Comparison of ENCODE assay signal across 9 mouse cellular contexts in the genomic region with DNA sequence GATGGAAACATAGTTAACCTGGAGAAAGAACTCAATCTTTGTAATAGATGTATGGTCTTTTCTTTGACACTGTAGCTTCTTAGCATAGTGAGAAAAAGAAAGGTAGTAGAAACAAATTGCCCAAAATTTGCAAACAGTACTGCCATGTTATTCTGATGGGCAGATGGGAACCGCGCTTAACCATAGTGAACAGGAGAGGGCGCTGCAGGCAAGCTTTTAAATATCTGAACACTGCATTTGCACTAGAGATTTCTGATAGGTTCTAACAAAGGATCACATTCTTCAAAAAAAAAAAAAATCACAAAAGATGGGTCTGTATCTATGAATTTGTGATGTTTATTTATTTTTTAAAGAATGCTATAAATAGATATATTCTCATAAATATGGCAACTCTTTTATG. TPM values are rescaled to one million over a fixed set of nuclear protein-coding genes. Genes with fewer than 3 reads are reported as not detected.
A peak's percentile ranks its signal among the peaks of the same experiment; 100 is the strongest.
DNase-seq lines count a peak whose midpoint lies in the region; ATAC-seq and TF ChIP-seq lines count a peak whose summit lies in the region.
"Had no signal": no experiment of that assay in that cellular context is flagged by ENCODE, and none has a peak within 500 bp of the region (broad histone marks: within the 10 kb centered on the region; RNA-seq: fewer than 3 reads in every experiment).

No protein-coding gene starts in this region.

- H3K4me2 ChIP-seq in lung, postnatal 0 days (replicated peaks; ENCODE audit: low read depth, low read length), result no peak overlapping the region

- TF ChIP-seq EP300 in lung, postnatal 0 days (IDR thresholded peaks at IDR 0.05), result no peak

- TF ChIP-seq CTCF in layer of hippocampus, adult 2 months (conservative IDR thresholded peaks at IDR 0.05), result peak; percentile 92
- TF ChIP-seq CTCF in lung, postnatal 0 days (IDR thresholded peaks at IDR 0.05), result peak; percentile 85

- no peak overlapping the region for H3K27ac ChIP-seq in layer of hippocampus, adult 2 months
- 0 out of 2 replicates have a peak overlapping the region, but pooled peaks have one; percentile 1 for H3K27ac ChIP-seq in lung, postnatal 0 days (ENCODE audit: low read length)

- no peaks in the 10 kb centered on the region for H3K9me3 ChIP-seq in lung, postnatal 0 days (ENCODE audit: low read length)
- H3K9me3 ChIP-seq: megakaryocyte, embryonic 14.5 days had no signal

- peak; percentile 97 for ATAC-seq in common myeloid progenitor, adult 5-6 weeks (replicated peaks; ENCODE audit: low read depth, poor library complexity, severe bottlenecking)
- ATAC-seq in lung, postnatal 0 days, result peak; percentile 71

- H3K27me3 ChIP-seq in lung, postnatal 0 days (replicated peaks; ENCODE audit: insufficient read depth, low read length), result no peaks in the 10 kb centered on the region
- H3K27me3 ChIP-seq: megakaryocyte, embryonic 14.5 days had no signal

- H3K4me3 ChIP-seq in layer of hippocampus, adult 2 months, result no peak overlapping the region
- no peak overlapping the region for H3K4me3 ChIP-seq in lung, postnatal 0 days (ENCODE audit: low read depth, low read length)
- H3K4me3 ChIP-seq: megakaryocyte, embryonic 14.5 days had no signal

- H3K4me1 ChIP-seq in lung, postnatal 0 days (ENCODE audit: insufficient read depth, low read depth, low read length), result no peaks in the 10 kb centered on the region

- peak; percentile 39 for DNase-seq in heart, adult 8-10 months (ENCODE audit: low spot score)
- no peak for DNase-seq in heart, postnatal 25 days (ENCODE audit: low spot score)
- DNase-seq in Muller cell, postnatal 12 days (ENCODE audit: inconsistent ontology term), result peak; percentile 19
- DNase-seq in gastrocnemius, postnatal 14 days, result peak; percentile 35
- DNase-seq in layer of hippocampus, adult 2 months (ENCODE audit: low spot score in 2 of 2), result peak; percentile 30 to 78
- peak; percentile 82 for DNase-seq in lung, postnatal 0 days (ENCODE audit: low spot score)
- peak; percentile 81 to 86 for DNase-seq in right cerebral cortex, adult 2 months (ENCODE audit: low spot score in 2 of 2)

- H3K9ac ChIP-seq in lung, postnatal 0 days (replicated peaks; ENCODE audit: low read depth), result no peak overlapping the region

- intact Hi-C loops in heart, postnatal 25 days (cut with DNase I), result loop anchor here (5.0 kb wide), 1 partner anchor 422 kb away; no protein-coding TSS in a partner anchor
- intact Hi-C loops in gastrocnemius, postnatal 14 days (cut with DNase I; ENCODE audit: low total_unique reads), result loop anchor here (10.0 kb wide), 1 partner anchor 339 kb away; a partner anchor contains a TSS

- H3K36me3 ChIP-seq in lung, postnatal 0 days (ENCODE audit: insufficient read depth, low read length), result no peaks in the 10 kb centered on the region

- 2% methylated on average over 3 of the region's 3 CpGs for WGBS in lung, postnatal 0 days

RNA-seq across cellular contexts. Expression of a gene that starts 8.2 kb away (rescaled TPM):
- 10 to 100 TPM; 34.2 to 43.1 (median 38.1) TPM for total RNA-seq in heart, adult 8-10 months (2022)
- 10 to 100 TPM; 32.9 to 34.1 TPM for total RNA-seq in heart, postnatal 25 days (2021)
- total RNA-seq in common myeloid progenitor, adult 5-6 weeks (2017), result 44.4 and 63.6 TPM in 2 replicates
- 10 to 100 TPM; 24.5 to 31.5 TPM for total RNA-seq in gastrocnemius, postnatal 14 days (2021)
- 10 to 100 TPM; 40.4 to 40.5 TPM for total RNA-seq in layer of hippocampus, adult 2 months (2021)
- polyA plus RNA-seq in lung, postnatal 0 days (2015; fragmentation: Nextera tagmentation; extraction: Ambion mirVana), result 56.0 and 56.5 TPM in 2 replicates

RNA-seq across cellular contexts. Expression of a gene that starts 58.3 kb away (rescaled TPM):
- total RNA-seq in heart, adult 8-10 months (2022), result 1 to 10 TPM; 1.1 to 1.8 (median 1.5) TPM
- 1 to 10 TPM; 2.0 to 2.4 TPM for total RNA-seq in heart, postnatal 25 days (2021)
- total RNA-seq in common myeloid progenitor, adult 5-6 weeks (2017), result 0.14 TPM in 1 of 2 replicates, not detected in the other
- 1 to 10 TPM; 2.3 to 3.0 TPM for total RNA-seq in gastrocnemius, postnatal 14 days (2021)
- total RNA-seq in layer of hippocampus, adult 2 months (2021), result 10 to 100 TPM; 12.3 to 13.4 TPM
- polyA plus RNA-seq in lung, postnatal 0 days (2015; fragmentation: Nextera tagmentation; extraction: Ambion mirVana), result 7.4 and 11.8 TPM in 2 replicates
